Mouse (Mus musculus) thymus, postnatal 14 days (tissue): ENCODE measurements at regions not wholly inside any gene's neighbourhood (a gene's known extent, or its start where the extent isn't known, plus 50 kb on each side); places are given as distances from the start of the nearest gene placed in this dataset.
"Not testable (repeated sequence)": the region's sequence is repeated elsewhere in the genome, so short reads cannot be mapped to it uniquely, and the experiment has no call there.

Source experiments
- DNase-seq: peaks from one replicate; pipeline ENCODE4 v3.0.0; 2021

GRCm38 (mm10) chr13:20039590-20039989 is 50.8 kb upstream of the Elmo1 start:
- DNase-seq: no peak

- peak; percentile 56 for DNase-seq
These were observed 51.9 kb upstream of the Elmo1 start for GRCm38 (mm10) chr13:20038463-20038862.

- no peak for DNase-seq
These were observed 53.0 kb upstream of the Elmo1 start for GRCm38 (mm10) chr13:20037436-20037835.

- no peak for DNase-seq
These were observed 56.3 kb upstream of the Elmo1 start for GRCm38 (mm10) chr13:20033937-20034735.

- no peak for DNase-seq
These were observed 58.7 kb upstream of the Elmo1 start for GRCm38 (mm10) chr13:20031660-20032059.

GRCm38 (mm10) chr13:20031082-20031481 is 59.3 kb upstream of the Elmo1 start:
- DNase-seq: no peak

- DNase-seq: no peak
These were observed 63.8 kb upstream of the Elmo1 start for GRCm38 (mm10) chr13:20026612-20027011.

- DNase-seq: not testable (repeated sequence)
These were observed 73.9 kb upstream of the Elmo1 start for GRCm38 (mm10) chr13:20016454-20016853.

- no peak for DNase-seq
These were observed 77.8 kb upstream of the Elmo1 start for GRCm38 (mm10) chr13:20012621-20013020.

- no peak for DNase-seq
These were observed 81.2 kb upstream of the Elmo1 start for GRCm38 (mm10) chr13:20009164-20009563.

- no peak for DNase-seq
These were observed 82.8 kb upstream of the Elmo1 start for GRCm38 (mm10) chr13:20007561-20007960.

- DNase-seq: no peak
These were observed 92.8 kb upstream of the Elmo1 start for GRCm38 (mm10) chr13:19997606-19998005.

GRCm38 (mm10) chr13:19975621-19976020 is 114.8 kb upstream of the Elmo1 start:
- DNase-seq: no peak

GRCm38 (mm10) chr13:19966566-19966965 is 123.8 kb upstream of the Elmo1 start:
- no peak for DNase-seq

- no peak for DNase-seq
These were observed 127.4 kb upstream of the Elmo1 start for GRCm38 (mm10) chr13:19963031-19963430.

GRCm38 (mm10) chr13:19928761-19929160 is 104.7 kb upstream of the Gpr141 start:
- no peak for DNase-seq

GRCm38 (mm10) chr13:19927807-19928206 is 103.8 kb upstream of the Gpr141 start:
- no peak for DNase-seq

- no peak for DNase-seq
These were observed 97.2 kb upstream of the Gpr141 start for GRCm38 (mm10) chr13:19921084-19921827.

- no peak for DNase-seq
These were observed 88.0 kb upstream of the Gpr141 start for GRCm38 (mm10) chr13:19911860-19912584.

- DNase-seq: no peak
These were observed 78.7 kb upstream of the Gpr141 start for GRCm38 (mm10) chr13:19902786-19903185.

GRCm38 (mm10) chr13:19897191-19897590 is 73.1 kb upstream of the Gpr141 start:
- DNase-seq: no peak

- no peak for DNase-seq
These were observed 65.1 kb upstream of the Gpr141 start for GRCm38 (mm10) chr13:19888983-19889773.
